Mouse (Mus musculus) stomach, embryonic 16.5 days (tissue): ENCODE measurements at regions not wholly inside any gene's neighbourhood (a gene's known extent, or its start where the extent isn't known, plus 50 kb on each side); places are given as distances from the start of the nearest gene placed in this dataset.
A peak's percentile ranks its signal among the peaks of the same experiment; 100 is the strongest.
"Not testable (repeated sequence)": the region's sequence is repeated elsewhere in the genome, so short reads cannot be mapped to it uniquely, and the experiment has no call there.

ENCODE experiments used
- ATAC-seq: fragments of 200-750 bp; cut with Nextera tagmentation; 2 replicates; pipeline ENCODE4 v1.8.0; 2017; ENCODE audit warnings: moderate number of reproducible peaks, moderate TSS enrichment; ENCODE audit not compliant: insufficient read depth, low FRiP score
- H3K27ac ChIP-seq: fragments of 300-500 bp; sonication (generic); 2 replicates; pipeline ENCODE4 v1.5.1; 2014; ENCODE audit warnings: low read length
- H3K27me3 ChIP-seq: fragments of 300-500 bp; sonication (generic); 2 replicates; pipeline ENCODE4 v1.6.1; 2014; ENCODE audit warnings: low read length, control low read depth, mixed read lengths; ENCODE audit not compliant: control insufficient read depth, insufficient read depth
- H3K36me3 ChIP-seq: fragments of 300-500 bp; sonication (generic); 2 replicates; pipeline ENCODE4 v1.6.1; 2014; ENCODE audit warnings: low read length; ENCODE audit not compliant: control insufficient read depth, insufficient read depth
- H3K4me1 ChIP-seq: fragments of 300-500 bp; sonication (generic); 2 replicates; pipeline ENCODE4 v1.6.1; 2014; ENCODE audit warnings: low read length, control low read depth, mixed read lengths; ENCODE audit not compliant: control insufficient read depth, insufficient read depth
- H3K4me2 ChIP-seq: fragments of 300-500 bp; sonication (generic); 2 replicates; pipeline ENCODE4 v1.6.1; 2014; ENCODE audit warnings: low read depth, low read length, mixed read lengths
- H3K4me3 ChIP-seq: fragments of 300-500 bp; sonication (generic); replicated peaks from 2 replicates; pipeline ENCODE4 v1.5.1; 2014; ENCODE audit warnings: mild to moderate bottlenecking, low read length
- H3K9ac ChIP-seq: fragments of 300-500 bp; sonication (generic); 2 replicates; pipeline ENCODE4 v1.6.1; 2014; ENCODE audit warnings: low read length
- H3K9me3 ChIP-seq: fragments of 300-500 bp; sonication (generic); replicated peaks from 2 replicates; pipeline ENCODE4 v1.6.1; 2016; ENCODE audit warnings: low read length, control low read depth; ENCODE audit not compliant: control insufficient read depth
- WGBS: fragments of 180-500 bp; shearing (Covaris S2); extraction: QIAGEN DNeasy Blood & Tissue Kit; methylation state at CpG from one replicate; pipeline ENCODE4 v1.1.7; 2014; 5-methylcytosine and 5-hydroxymethylcytosine counted together

DNA sequence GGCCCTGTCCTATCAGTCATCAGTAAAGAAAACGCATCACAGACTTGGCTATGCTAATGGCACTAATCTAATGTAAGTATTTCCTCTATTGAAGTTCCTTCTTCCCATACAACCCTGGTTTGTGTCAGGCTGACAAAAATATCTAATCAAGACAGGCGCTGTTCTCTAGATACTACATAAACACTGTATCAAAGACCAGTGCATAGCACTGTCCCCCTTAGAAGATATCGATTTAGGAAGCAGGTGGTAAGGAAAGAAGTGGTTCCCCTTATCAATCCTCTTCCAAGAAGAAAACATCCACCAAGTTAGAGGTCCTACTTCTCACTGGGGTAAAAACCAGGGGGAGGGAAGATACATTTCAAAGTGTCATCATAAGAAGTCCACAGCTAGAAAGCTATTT lies 97.5 kb downstream of the Rchy1 start:
- Histone ChIP-seq H3K4me2 (no peak overlapping the region), H3K36me3 (no peaks in the 10 kb centered on the region), H3K9me3 (no peaks in the 10 kb centered on the region), H3K4me1 (no peaks in the 10 kb centered on the region), H3K9ac (no peak overlapping the region), H3K4me3 (no peak overlapping the region), H3K27me3 (no peaks in the 10 kb centered on the region), H3K27ac (no peak overlapping the region)
- 56% methylated on average over 3 of the region's 3 CpGs for WGBS
- no peak for ATAC-seq

GRCm38 (mm10) chr5:91862843-91863242 lies 100.0 kb downstream of the Rchy1 start:
- Histone ChIP-seq H3K4me2 (no peak overlapping the region), H3K27ac (no peak overlapping the region), H3K4me3 (no peak overlapping the region), H3K36me3 (no peaks in the 10 kb centered on the region), H3K4me1 (no peaks in the 10 kb centered on the region), H3K27me3 (no peaks in the 10 kb centered on the region), H3K9ac (no peak overlapping the region), H3K9me3 (no peaks in the 10 kb centered on the region)
- WGBS: 94% methylated on average over 3 of the region's 3 CpGs
- ATAC-seq: no peak

- Histone ChIP-seq H3K27ac (no peak overlapping the region), H3K9me3 (no peaks in the 10 kb centered on the region), H3K9ac (no peak overlapping the region), H3K36me3 (no peaks in the 10 kb centered on the region), H3K4me1 (no peaks in the 10 kb centered on the region), H3K4me2 (no peak overlapping the region), H3K27me3 (no peaks in the 10 kb centered on the region), H3K4me3 (no peak overlapping the region)
- WGBS: 84% methylated on average over 3 of the region's 3 CpGs
- no peak for ATAC-seq
Measured at GRCm38 (mm10) chr5:91862243-91862642, 100.6 kb downstream of the Rchy1 start.

- peak; percentile 13; the same call in 1 of the 2 replicates for ATAC-seq
- H3K4me1 ChIP-seq: no peaks in the 10 kb centered on the region
Measured at GRCm38 (mm10) chr5:91861440-91862187, 101.3 kb downstream of the Rchy1 start.

GRCm38 (mm10) chr5:91860489-91860888 lies 102.4 kb downstream of the Rchy1 start:
- Histone ChIP-seq H3K4me2 (no peak overlapping the region), H3K27me3 (no peaks in the 10 kb centered on the region), H3K27ac (no peak overlapping the region), H3K36me3 (no peaks in the 10 kb centered on the region), H3K9me3 (no peaks in the 10 kb centered on the region), H3K4me1 (no peaks in the 10 kb centered on the region), H3K9ac (no peak overlapping the region), H3K4me3 (no peak overlapping the region)
- no peak for ATAC-seq
- WGBS: 59% methylated on average over 2 of the region's 2 CpGs

More at GRCm38 (mm10) chr5:91861440-91862187, 101.3 kb downstream of the Rchy1 start:
- Histone ChIP-seq H3K27me3 (no peaks in the 10 kb centered on the region), H3K4me2 (no peak overlapping the region), H3K9ac (no peak overlapping the region), H3K4me3 (no peak overlapping the region), H3K36me3 (no peaks in the 10 kb centered on the region), H3K9me3 (no peaks in the 10 kb centered on the region), H3K27ac (no peak overlapping the region)
- WGBS: 72% methylated on average over 11 of the region's 11 CpGs

DNA sequence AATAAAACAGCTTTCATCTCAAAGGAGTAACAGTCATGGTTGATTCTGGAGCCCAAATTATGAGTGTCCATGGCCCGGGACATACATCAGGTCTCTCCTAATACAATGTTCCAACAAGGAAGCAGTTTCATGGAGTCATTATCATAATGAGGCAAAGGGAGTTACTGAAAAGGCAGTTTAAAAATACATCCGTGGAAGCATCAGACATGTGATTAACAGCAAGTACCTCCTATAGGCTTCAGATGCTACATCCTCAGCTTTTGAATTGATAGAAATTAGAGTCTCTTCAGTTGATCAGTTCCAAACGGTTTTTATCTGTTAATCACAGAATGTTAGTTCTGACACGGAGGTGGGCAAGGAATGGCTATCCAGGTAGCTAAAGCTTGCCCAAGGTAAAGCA lies 110.5 kb downstream of the Rchy1 start:
- WGBS: 73% methylated on average over 4 of the region's 4 CpGs
- H3K36me3 ChIP-seq: no peaks in the 10 kb centered on the region
- no peak overlapping the region for H3K9ac ChIP-seq
- H3K4me3 ChIP-seq: no peak overlapping the region
- H3K27ac ChIP-seq: no peak overlapping the region
- H3K4me2 ChIP-seq: no peak overlapping the region
- H3K4me1 ChIP-seq: no peaks in the 10 kb centered on the region
- H3K27me3 ChIP-seq: no peaks in the 10 kb centered on the region
- ATAC-seq: no peak
- H3K9me3 ChIP-seq: no peaks in the 10 kb centered on the region

DNA sequence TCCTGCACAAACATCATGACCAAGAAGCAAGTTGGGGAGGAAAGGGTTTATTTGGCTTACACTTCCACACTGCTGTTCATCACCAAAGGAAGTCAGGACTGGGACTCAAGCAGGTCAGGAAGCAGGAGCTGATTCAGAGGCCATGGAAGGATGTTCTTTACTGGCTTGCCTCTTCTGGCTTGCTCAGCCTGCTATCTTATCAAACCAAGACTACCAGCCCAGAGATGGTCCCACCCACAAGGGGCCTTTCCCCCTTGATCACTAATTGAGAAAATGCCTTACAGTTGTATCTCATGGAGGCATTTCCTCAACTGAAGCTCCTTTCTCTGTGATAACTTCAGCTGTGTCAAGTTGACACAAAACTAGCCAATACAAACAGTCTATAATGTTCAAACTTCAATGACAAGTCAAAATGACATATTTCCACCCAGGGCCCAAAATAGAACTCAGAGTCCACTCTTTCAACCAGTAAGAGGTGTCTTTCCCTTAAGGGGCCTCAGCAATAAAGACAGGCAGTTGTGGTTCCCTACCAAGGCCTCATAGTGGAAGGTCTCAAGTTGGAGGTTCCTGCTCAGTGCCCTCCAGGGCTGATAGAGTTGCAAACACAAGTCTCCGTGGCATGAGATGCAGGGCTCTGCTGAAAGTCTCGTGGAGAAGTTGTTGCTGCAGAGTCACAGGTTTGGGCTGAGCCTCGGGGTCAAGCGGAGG lies 111.9 kb downstream of the Rchy1 start:
- ATAC-seq, H3K4me1 ChIP-seq: not testable (repeated sequence)
- 85% methylated on average over 4 of the region's 4 CpGs for WGBS

DNA sequence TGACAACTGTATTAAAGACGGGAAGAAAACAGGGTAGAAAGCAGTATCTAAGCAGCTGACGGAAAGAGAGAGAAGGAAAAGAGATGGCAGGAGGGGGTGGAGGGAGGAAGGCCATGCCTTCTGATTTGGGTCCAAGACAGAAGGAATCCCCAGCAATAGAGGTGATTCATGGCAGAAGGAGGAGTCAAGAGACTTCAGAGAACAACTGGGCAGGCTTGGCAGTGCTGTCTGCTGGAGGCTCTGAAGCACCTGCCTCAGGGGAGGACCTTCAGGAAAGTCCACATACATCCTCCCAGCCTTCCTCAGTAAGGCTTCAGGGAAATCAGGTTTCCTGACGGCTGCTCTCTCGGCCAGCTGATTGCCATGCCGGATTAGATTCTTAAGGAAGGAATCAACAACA lies 112.4 kb downstream of the Rchy1 start:
- Histone ChIP-seq H3K36me3 (no peaks in the 10 kb centered on the region), H3K9me3 (no peaks in the 10 kb centered on the region), H3K27ac (no peak overlapping the region), H3K9ac (no peak overlapping the region), H3K4me2 (no peak overlapping the region), H3K4me3 (no peak overlapping the region), H3K4me1 (no peaks in the 10 kb centered on the region), H3K27me3 (no peaks in the 10 kb centered on the region)
- WGBS: 87% methylated on average over 5 of the region's 5 CpGs
- no peak for ATAC-seq

More for the DNA sequence above, 111.9 kb downstream of the Rchy1 start:
- H3K9ac ChIP-seq, H3K4me2 ChIP-seq, H3K4me3 ChIP-seq, H3K9me3 ChIP-seq, H3K27me3 ChIP-seq, H3K27ac ChIP-seq, H3K36me3 ChIP-seq: not testable (repeated sequence)

DNA sequence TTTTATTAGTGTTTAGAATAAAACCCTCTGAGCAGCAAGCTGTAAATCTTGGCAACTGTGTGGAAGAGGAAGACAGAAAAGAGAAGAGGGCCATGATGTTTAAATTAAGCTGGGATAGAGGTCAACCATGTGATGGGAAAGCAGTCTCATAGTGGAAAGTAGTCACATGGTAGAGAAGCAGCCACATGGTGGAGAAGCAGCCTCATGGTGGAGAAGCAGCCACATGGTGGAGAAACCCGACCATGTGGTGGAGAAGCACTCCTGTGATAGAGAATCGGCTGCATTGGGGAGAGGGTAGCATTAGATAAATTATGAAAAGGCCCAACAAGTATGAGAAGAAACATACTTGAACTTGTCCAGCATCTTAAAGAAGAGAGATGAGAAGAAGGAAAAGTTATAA lies 113.3 kb downstream of the Rchy1 start:
- Histone ChIP-seq H3K4me1 (no peaks in the 10 kb centered on the region), H3K36me3 (no peaks in the 10 kb centered on the region), H3K9ac (no peak overlapping the region), H3K4me3 (no peak overlapping the region), H3K27me3 (no peaks in the 10 kb centered on the region), H3K27ac (no peak overlapping the region), H3K9me3 (no peaks in the 10 kb centered on the region), H3K4me2 (no peak overlapping the region)
- 79% methylated on average over 2 of the region's 2 CpGs for WGBS
- no peak for ATAC-seq
